Mouse (Mus musculus): ENCODE results near the gene Atg10. TPM values are rescaled to one million over a fixed set of nuclear protein-coding genes. Genes with fewer than 3 reads are reported as not detected.

Gene Atg10
- polyA plus RNA-seq, 1 experiment from 2014 or later, result 14.6 TPM

GRCm38 (mm10) chr13:91169529-91170319 is 54.0 kb downstream of the Atg10 start:
- Histone ChIP-seq H3K9me3 (no peaks in the 10 kb centered on the region), H3K36me3 (no peaks in the 10 kb centered on the region), H3K4me3 (replicated peaks) (no peak overlapping the region), H3K9ac (no peak overlapping the region), H3K27me3 (replicated peaks) (no peaks in the 10 kb centered on the region), H3K4me2 (replicated peaks) (no peak overlapping the region), H3K4me1 (replicated peaks) (no peaks in the 10 kb centered on the region), H3K27ac (no peak overlapping the region)
- no peak for ATAC-seq
- WGBS, result 75% methylated on average over 17 of the region's 17 CpGs

GRCm38 (mm10) chr13:91168486-91168885 is 55.3 kb downstream of the Atg10 start:
- Histone ChIP-seq H3K9me3 (no peaks in the 10 kb centered on the region), H3K4me3 (replicated peaks) (no peak overlapping the region), H3K9ac (no peak overlapping the region), H3K36me3 (no peaks in the 10 kb centered on the region), H3K27ac (no peak overlapping the region), H3K4me1 (replicated peaks) (no peaks in the 10 kb centered on the region), H3K27me3 (replicated peaks) (no peaks in the 10 kb centered on the region), H3K4me2 (replicated peaks) (no peak overlapping the region)
- WGBS, result 50% methylated on average over 4 of the region's 4 CpGs
- ATAC-seq, result peak; percentile 21; the same call in 1 of the 2 replicates

- no peaks in the 10 kb centered on the region for H3K36me3 ChIP-seq
- ATAC-seq, result no peak
- no peak overlapping the region for H3K4me3 ChIP-seq (replicated peaks)
These were observed 56.2 kb downstream of the Atg10 start for GRCm38 (mm10) chr13:91167561-91167960.

GRCm38 (mm10) chr13:91166286-91166685 is 57.5 kb downstream of the Atg10 start:
- WGBS, result 74% methylated on average over 7 of the region's 7 CpGs
- Histone ChIP-seq H3K27ac (no peak overlapping the region), H3K36me3 (no peaks in the 10 kb centered on the region), H3K4me3 (replicated peaks) (no peak overlapping the region), H3K4me1 (replicated peaks) (no peaks in the 10 kb centered on the region), H3K27me3 (replicated peaks) (no peaks in the 10 kb centered on the region), H3K9me3 (no peaks in the 10 kb centered on the region), H3K9ac (no peak overlapping the region), H3K4me2 (replicated peaks) (no peak overlapping the region)
- no peak for ATAC-seq

More at GRCm38 (mm10) chr13:91167561-91167960, 56.2 kb downstream of the Atg10 start:
- H3K4me1 ChIP-seq (replicated peaks), result no peaks in the 10 kb centered on the region
- H3K27ac ChIP-seq, result no peak overlapping the region
- no peak overlapping the region for H3K9ac ChIP-seq
- H3K9me3 ChIP-seq, result no peaks in the 10 kb centered on the region
- no peaks in the 10 kb centered on the region for H3K27me3 ChIP-seq (replicated peaks)
- H3K4me2 ChIP-seq (replicated peaks), result no peak overlapping the region
- 82% methylated on average over 5 of the region's 5 CpGs for WGBS

- Histone ChIP-seq H3K4me3 (replicated peaks) (no peak overlapping the region), H3K36me3 (no peaks in the 10 kb centered on the region), H3K4me2 (replicated peaks) (no peak overlapping the region), H3K9ac (no peak overlapping the region), H3K27me3 (replicated peaks) (no peaks in the 10 kb centered on the region), H3K27ac (no peak overlapping the region), H3K4me1 (replicated peaks) (no peaks in the 10 kb centered on the region), H3K9me3 (no peaks in the 10 kb centered on the region)
- WGBS, result 55% methylated on average over 6 of the region's 6 CpGs
- peak; percentile 73 for ATAC-seq
These were observed 58.6 kb downstream of the Atg10 start for GRCm38 (mm10) chr13:91165200-91165599.

GRCm38 (mm10) chr13:91163292-91163691 is 60.5 kb downstream of the Atg10 start:
- Histone ChIP-seq H3K4me2 (replicated peaks) (no peak overlapping the region), H3K4me3 (replicated peaks) (no peak overlapping the region), H3K27ac (no peak overlapping the region), H3K9ac (no peak overlapping the region), H3K36me3 (no peaks in the 10 kb centered on the region), H3K4me1 (replicated peaks) (no peaks in the 10 kb centered on the region), H3K9me3 (no peaks in the 10 kb centered on the region), H3K27me3 (replicated peaks) (no peaks in the 10 kb centered on the region)
- no peak for ATAC-seq
- 62% methylated on average over 4 of the region's 4 CpGs for WGBS

GRCm38 (mm10) chr13:91162452-91162851 is 61.3 kb downstream of the Atg10 start:
- Histone ChIP-seq H3K27ac (no peak overlapping the region), H3K9me3 (no peaks in the 10 kb centered on the region), H3K9ac (no peak overlapping the region), H3K4me1 (replicated peaks) (no peaks in the 10 kb centered on the region), H3K27me3 (replicated peaks) (no peaks in the 10 kb centered on the region), H3K4me3 (replicated peaks) (no peak overlapping the region), H3K4me2 (replicated peaks) (no peak overlapping the region), H3K36me3 (no peaks in the 10 kb centered on the region)
- no peak for ATAC-seq
- WGBS, result 42% methylated on average over 5 of the region's 5 CpGs

GRCm38 (mm10) chr13:91160616-91161015 is 63.2 kb downstream of the Atg10 start:
- ATAC-seq, result no peak
- WGBS, result 87% methylated on average over 3 of the region's 3 CpGs
- H3K4me3 ChIP-seq (replicated peaks), result no peak overlapping the region
- no peaks in the 10 kb centered on the region for H3K36me3 ChIP-seq
- no peak overlapping the region for H3K27ac ChIP-seq
- no peak overlapping the region for H3K9ac ChIP-seq
- H3K9me3 ChIP-seq, result no peaks in the 10 kb centered on the region
- H3K4me1 ChIP-seq (replicated peaks), result no peaks in the 10 kb centered on the region
- H3K4me2 ChIP-seq (replicated peaks), result no peak overlapping the region
- no peaks in the 10 kb centered on the region for H3K27me3 ChIP-seq (replicated peaks)

GRCm38 (mm10) chr13:91159881-91160280 is 63.9 kb downstream of the Atg10 start:
- no peaks in the 10 kb centered on the region for H3K4me1 ChIP-seq (replicated peaks)
- WGBS, result 72% methylated on average over 2 of the region's 2 CpGs

GRCm38 (mm10) chr13:91157941-91158340 is 65.8 kb downstream of the Atg10 start:
- Histone ChIP-seq H3K27ac (no peak overlapping the region), H3K4me3 (replicated peaks) (no peak overlapping the region), H3K9ac (no peak overlapping the region), H3K9me3 (no peaks in the 10 kb centered on the region), H3K4me1 (replicated peaks) (no peaks in the 10 kb centered on the region), H3K27me3 (replicated peaks) (no peaks in the 10 kb centered on the region), H3K4me2 (replicated peaks) (no peak overlapping the region), H3K36me3 (no peaks in the 10 kb centered on the region)
- WGBS, result 91% methylated on average over 4 of the region's 4 CpGs
- no peak for ATAC-seq

More at GRCm38 (mm10) chr13:91159881-91160280, 63.9 kb downstream of the Atg10 start:
- Histone ChIP-seq H3K27me3 (replicated peaks) (no peaks in the 10 kb centered on the region), H3K9me3 (no peaks in the 10 kb centered on the region), H3K4me3 (replicated peaks) (no peak overlapping the region), H3K27ac (no peak overlapping the region), H3K4me2 (replicated peaks) (no peak overlapping the region), H3K36me3 (no peaks in the 10 kb centered on the region), H3K9ac (no peak overlapping the region)
- no peak for ATAC-seq

- Histone ChIP-seq H3K27ac (no peak overlapping the region), H3K27me3 (replicated peaks) (no peaks in the 10 kb centered on the region), H3K4me1 (replicated peaks) (no peaks in the 10 kb centered on the region), H3K9ac (no peak overlapping the region), H3K36me3 (no peaks in the 10 kb centered on the region), H3K4me3 (replicated peaks) (no peak overlapping the region), H3K9me3 (no peaks in the 10 kb centered on the region), H3K4me2 (replicated peaks) (no peak overlapping the region)
- peak; percentile 64 for ATAC-seq
These were observed 66.3 kb downstream of the Atg10 start for GRCm38 (mm10) chr13:91157429-91157828.

GRCm38 (mm10) chr13:91156949-91157348 is 66.8 kb downstream of the Atg10 start:
- Histone ChIP-seq H3K27ac (no peak overlapping the region), H3K4me2 (replicated peaks) (no peak overlapping the region), H3K36me3 (no peaks in the 10 kb centered on the region), H3K9me3 (no peaks in the 10 kb centered on the region), H3K9ac (no peak overlapping the region), H3K4me1 (replicated peaks) (no peaks in the 10 kb centered on the region), H3K4me3 (replicated peaks) (no peak overlapping the region), H3K27me3 (replicated peaks) (no peaks in the 10 kb centered on the region)
- WGBS, result 71% methylated on average over 2 of the region's 2 CpGs
- peak; percentile 66 for ATAC-seq

- 85% methylated on average over 5 of the region's 5 CpGs for WGBS
These were observed 67.5 kb downstream of the Atg10 start for GRCm38 (mm10) chr13:91156308-91156707.

More at GRCm38 (mm10) chr13:91156308-91156707, 67.5 kb downstream of the Atg10 start:
- no peak overlapping the region for H3K27ac ChIP-seq
- H3K4me3 ChIP-seq (replicated peaks), result no peak overlapping the region
- H3K4me2 ChIP-seq (replicated peaks), result no peak overlapping the region
- H3K4me1 ChIP-seq (replicated peaks), result no peaks in the 10 kb centered on the region
- no peaks in the 10 kb centered on the region for H3K36me3 ChIP-seq
- no peaks in the 10 kb centered on the region for H3K9me3 ChIP-seq
- no peaks in the 10 kb centered on the region for H3K27me3 ChIP-seq (replicated peaks)
- no peak for ATAC-seq
- H3K9ac ChIP-seq, result no peak overlapping the region

Measured in intestine, embryonic 15.5 days (tissue).